Mouse (Mus musculus) liver, adult 2 months (tissue): ENCODE data around the gene Shank2. TPM values are rescaled to one million over a fixed set of nuclear protein-coding genes. Genes with fewer than 3 reads are reported as not detected.

Source experiments
- DNase-seq: peaks from one replicate; pipeline ENCODE4 v3.0.0-alpha.2; 2011; ENCODE audit warnings: low read depth, low spot score; ENCODE audit errors: extremely low read depth
- H3K27ac ChIP-seq: fragments of 200-500 bp; replicated peaks from 2 replicates; pipeline ENCODE4 v1.5.1; 2012; ENCODE audit warnings: low read depth, mild to moderate bottlenecking, control low read depth, inconsistent platforms, low read length; ENCODE audit not compliant: insufficient read depth
- H3K27me3 ChIP-seq: fragments of 200-500 bp; 2 replicates; pipeline ENCODE4 v1.6.1; 2012; ENCODE audit warnings: mild to moderate bottlenecking, moderate library complexity, low read length, inconsistent platforms; ENCODE audit not compliant: control insufficient read depth, insufficient read depth
- H3K36me3 ChIP-seq: fragments of 200-500 bp; 2 replicates; pipeline ENCODE4 v1.6.1; 2012; ENCODE audit warnings: low read length, inconsistent platforms; ENCODE audit not compliant: control insufficient read depth, insufficient read depth
- H3K4me1 ChIP-seq: fragments of 200-500 bp; 2 replicates; pipeline ENCODE4 v1.6.1; 2011; ENCODE audit warnings: low read length; ENCODE audit not compliant: control insufficient read depth, insufficient read depth
- H3K4me3 ChIP-seq: fragments of 200-500 bp; 2 replicates; pipeline ENCODE4 v1.5.1; 2011; ENCODE audit warnings: low read depth, mild to moderate bottlenecking, control low read depth, low read length, moderate library complexity; ENCODE audit not compliant: insufficient read depth
- H3K79me2 ChIP-seq: fragments of 200-500 bp; 2 replicates; pipeline ENCODE4 v1.6.1; 2012; ENCODE audit warnings: inconsistent platforms, mild to moderate bottlenecking, low read length, moderate library complexity; ENCODE audit not compliant: control insufficient read depth, insufficient read depth
- H3K9ac ChIP-seq: fragments of 200-500 bp; 2 replicates; pipeline ENCODE4 v1.6.1; 2012; ENCODE audit warnings: low read depth, mild to moderate bottlenecking, control low read depth, inconsistent platforms, low read length
- CTCF ChIP-seq: fragments of 200-500 bp; IDR thresholded peaks from 2 replicates; pipeline ENCODE4 v1.5.1; 2011; ENCODE audit warnings: low read depth, low read length, control low read depth
- POLR2A ChIP-seq: fragments of 200-500 bp; IDR thresholded peaks from 2 replicates; pipeline ENCODE4 v1.6.1; 2011; ENCODE audit warnings: low read length, control low read depth; ENCODE audit not compliant: insufficient read depth; ENCODE audit errors: extremely low read depth
- WGBS: fragments of 180-500 bp; shearing (Covaris S2); methylation state at CpG from one replicate; pipeline ENCODE4 v1.1.7; 2018; 5-methylcytosine and 5-hydroxymethylcytosine counted together
- polyA plus RNA-seq: library from polyadenylated mRNA; depleted of rRNA; stranded (reverse); fragments of >200 nt; gene quantifications from 2 replicates; pipeline ENCODE4 v1.2.3, GENCODE M21; 2012
- total RNA-seq: library from RNA; depleted of rRNA; stranded (reverse); fragments of >200 nt; gene quantifications from 2 replicates; pipeline ENCODE4 v1.2.3, GENCODE M21; 2014

Gene Shank2
- total and polyA plus RNA-seq, 2 experiments = 4.1 to 6.6 TPM

DNA sequence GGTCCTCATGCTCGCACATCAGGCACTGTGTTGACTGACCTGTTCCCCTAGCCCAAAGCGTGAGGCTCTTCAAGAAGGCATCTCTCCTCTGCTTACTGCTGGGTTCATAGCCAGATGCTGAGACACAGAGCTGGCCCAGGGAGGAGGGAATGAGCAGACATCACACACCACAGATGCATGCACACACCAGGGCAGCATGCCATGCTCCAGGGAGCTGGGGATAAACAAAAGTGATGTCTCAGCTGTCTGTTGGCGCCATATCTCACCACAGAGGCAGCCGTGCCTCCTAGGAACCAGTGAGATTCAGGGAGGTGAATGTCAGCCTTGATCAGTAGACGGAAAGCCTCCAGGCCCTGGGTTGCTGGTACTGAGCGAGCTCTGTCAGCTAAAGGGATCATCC is 242.5 kb downstream of the Shank2 start:
- Histone ChIP-seq H3K9ac (no peak overlapping the region), H3K4me1 (no peaks in the 10 kb centered on the region), H3K4me3 (no peak overlapping the region), H3K36me3 (no peaks in the 10 kb centered on the region), H3K27ac (no peak overlapping the region), H3K27me3 (no peaks in the 10 kb centered on the region), H3K79me2 (no peaks in the 10 kb centered on the region; the same call in 1 of the 2 replicates)
- WGBS = 92% methylated on average over 6 of the region's 6 CpGs
- DNase-seq = no peak
- TF ChIP-seq POLR2A = no peak
- no peak for TF ChIP-seq CTCF

DNA sequence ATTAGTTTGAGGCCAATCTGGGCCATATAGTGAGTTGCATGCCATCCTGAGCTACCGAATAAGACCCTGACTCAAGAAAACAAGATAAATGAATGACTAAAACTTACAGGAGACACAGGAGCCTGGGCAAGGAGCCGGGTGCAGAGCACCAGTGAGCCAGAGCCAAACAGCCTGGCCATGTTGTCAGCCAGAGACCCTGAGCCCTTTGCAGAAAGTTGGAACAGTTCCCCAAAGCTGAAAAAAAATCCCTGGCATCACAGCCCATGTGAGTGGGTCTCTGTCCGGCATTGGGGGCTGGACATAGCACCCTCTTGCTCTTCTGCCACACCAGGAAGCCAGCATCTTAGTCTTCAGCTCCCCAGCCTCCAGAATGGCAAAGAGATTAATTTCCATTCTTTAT is 244.5 kb downstream of the Shank2 start:
- no peak for TF ChIP-seq POLR2A
- no peak for TF ChIP-seq CTCF
- WGBS = 87% methylated on average over 3 of the region's 3 CpGs
- H3K4me1 ChIP-seq = no peaks in the 10 kb centered on the region

DNA sequence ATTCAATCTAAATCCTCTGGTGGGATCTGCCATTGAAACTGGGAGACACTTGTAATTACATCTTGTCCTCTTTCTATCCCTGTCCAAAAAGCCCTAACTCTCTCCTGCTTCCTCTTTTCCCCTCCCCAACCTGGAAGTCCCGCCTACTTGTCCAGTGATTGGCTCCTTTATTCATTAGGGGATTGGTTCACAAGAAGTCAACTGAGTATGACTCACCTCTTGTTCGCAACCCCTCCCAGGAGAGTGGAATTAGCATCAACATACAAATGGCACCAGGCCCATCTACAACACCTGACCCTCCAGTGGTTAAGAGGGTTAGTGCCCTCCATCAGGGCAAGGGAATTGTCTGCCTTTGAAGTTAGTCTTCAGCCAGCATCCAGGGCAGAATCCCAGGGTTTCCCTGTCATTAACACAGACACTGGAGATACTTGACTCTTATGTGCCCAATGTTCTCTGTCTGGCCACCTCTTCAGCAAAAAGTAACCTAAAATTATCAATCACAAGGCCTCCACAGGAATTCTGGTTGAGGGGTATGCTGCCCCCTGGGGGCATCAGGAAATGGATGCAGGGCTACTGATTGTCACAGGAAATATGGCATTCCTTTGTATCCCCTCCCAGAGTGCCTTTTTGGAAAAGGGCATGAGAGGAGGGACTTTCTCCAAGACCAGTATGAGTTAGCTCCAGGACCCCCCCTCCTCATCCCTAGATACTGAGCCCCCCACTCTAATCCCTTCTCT is 247.1 kb downstream of the Shank2 start:
- H3K36me3 ChIP-seq = no peaks in the 10 kb centered on the region
- no peaks in the 10 kb centered on the region for H3K4me1 ChIP-seq
- WGBS = 79% methylated on average over 2 of the region's 2 CpGs
- H3K9ac ChIP-seq = no peak overlapping the region
- no peak overlapping the region for H3K27ac ChIP-seq
- TF ChIP-seq CTCF (no peak), POLR2A (no peak)
- H3K4me3 ChIP-seq = no peak overlapping the region
- no peak for DNase-seq
- no peaks in the 10 kb centered on the region for H3K27me3 ChIP-seq
- no peaks in the 10 kb centered on the region for H3K79me2 ChIP-seq

More for the DNA sequence above, 244.5 kb downstream of the Shank2 start:
- Histone ChIP-seq H3K36me3 (no peaks in the 10 kb centered on the region), H3K27ac (no peak overlapping the region), H3K79me2 (no peaks in the 10 kb centered on the region), H3K27me3 (no peaks in the 10 kb centered on the region), H3K4me3 (no peak overlapping the region), H3K9ac (no peak overlapping the region)
- no peak for DNase-seq

DNA sequence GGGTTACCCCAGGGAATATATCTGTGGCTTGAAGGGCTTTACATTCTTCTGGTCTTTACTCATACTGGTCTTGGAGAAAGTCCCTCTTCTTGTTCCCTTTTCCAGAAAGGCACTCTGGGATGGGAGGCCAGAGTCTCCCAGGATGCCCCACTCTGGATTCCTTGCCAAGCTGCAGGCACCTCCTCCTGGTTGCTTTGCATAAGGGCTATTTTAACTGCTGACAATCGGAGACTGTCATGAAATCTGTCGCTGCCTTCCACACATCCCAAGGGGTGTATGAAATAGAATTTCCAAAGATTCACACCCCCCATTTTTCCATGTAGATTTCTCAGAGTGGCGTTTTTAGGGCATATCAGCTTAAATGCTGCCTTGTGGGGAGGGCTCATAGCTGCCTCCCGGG is 249.1 kb downstream of the Shank2 start:
- WGBS = 80% methylated on average over 4 of the region's 4 CpGs
- Histone ChIP-seq H3K4me1 (no peaks in the 10 kb centered on the region), H3K9ac (no peak overlapping the region), H3K27me3 (no peaks in the 10 kb centered on the region), H3K4me3 (no peak overlapping the region), H3K79me2 (no peaks in the 10 kb centered on the region), H3K36me3 (no peaks in the 10 kb centered on the region), H3K27ac (no peak overlapping the region)
- DNase-seq = no peak
- TF ChIP-seq POLR2A (no peak), CTCF (no peak)

DNA sequence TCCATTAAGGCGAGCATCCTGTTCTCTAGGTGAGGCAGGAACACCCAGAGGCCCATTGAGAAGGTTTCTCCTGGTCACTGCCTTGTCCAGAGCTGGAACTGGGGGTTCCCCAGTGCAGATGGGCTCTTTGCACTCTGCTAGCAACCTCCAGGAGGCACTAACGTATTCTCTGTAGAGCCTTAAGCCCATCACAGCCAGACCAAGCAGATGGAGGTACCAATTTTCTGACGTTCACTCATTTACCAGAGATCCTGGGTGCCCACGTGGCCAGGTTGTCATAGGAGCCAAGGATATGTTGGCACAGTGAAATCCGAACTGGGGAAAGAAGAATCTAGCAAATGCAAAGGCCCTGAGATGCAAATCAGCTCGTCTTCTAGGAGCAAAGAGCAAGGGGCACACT is 249.5 kb downstream of the Shank2 start:
- H3K27ac ChIP-seq = no peak overlapping the region
- no peaks in the 10 kb centered on the region for H3K27me3 ChIP-seq
- H3K9ac ChIP-seq = no peak overlapping the region
- no peaks in the 10 kb centered on the region for H3K4me1 ChIP-seq
- TF ChIP-seq CTCF = no peak
- TF ChIP-seq POLR2A = no peak
- H3K36me3 ChIP-seq = no peaks in the 10 kb centered on the region
- no peaks in the 10 kb centered on the region for H3K79me2 ChIP-seq
- 71% methylated on average over 6 of the region's 6 CpGs for WGBS
- no peak for DNase-seq
- no peak overlapping the region for H3K4me3 ChIP-seq

DNA sequence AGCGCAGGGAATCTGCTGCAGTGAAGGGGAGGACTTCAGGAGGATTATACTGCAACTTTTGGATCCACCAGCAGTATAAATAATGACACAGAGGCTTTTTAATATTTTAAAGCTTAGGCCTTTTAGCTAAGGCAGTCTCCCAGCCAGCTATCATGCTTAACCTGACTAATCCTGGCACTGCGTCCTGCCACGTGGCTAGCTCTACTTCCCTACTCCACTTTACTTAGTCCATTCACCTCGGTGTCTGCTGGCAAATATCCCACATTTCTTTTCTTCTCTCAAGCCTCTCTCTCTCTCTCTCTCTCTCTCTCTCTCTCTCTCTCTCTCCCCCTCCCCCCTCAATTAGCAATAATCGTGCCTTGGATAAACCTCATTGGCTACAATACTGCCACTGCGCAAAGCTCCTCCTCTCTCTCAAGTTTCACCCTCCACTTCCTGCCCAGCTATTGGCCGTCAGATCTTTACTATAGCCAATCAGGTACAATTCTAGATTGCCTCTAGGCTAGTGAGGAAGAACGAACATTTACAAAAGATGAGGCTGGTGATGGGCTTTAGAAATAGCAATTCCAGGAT is 253.0 kb downstream of the Shank2 start:
- TF ChIP-seq CTCF (no peak), POLR2A (no peak)
- no peaks in the 10 kb centered on the region for H3K36me3 ChIP-seq
- 71% methylated on average over 8 of the region's 8 CpGs for WGBS

More for the DNA sequence above, 253.0 kb downstream of the Shank2 start:
- Histone ChIP-seq H3K27ac (no peak overlapping the region), H3K4me3 (no peak overlapping the region), H3K4me1 (no peaks in the 10 kb centered on the region), H3K9ac (no peak overlapping the region), H3K27me3 (no peaks in the 10 kb centered on the region), H3K79me2 (no peaks in the 10 kb centered on the region)
- no peak for DNase-seq
